Mouse (Mus musculus): Measurements from ENCODE around the gene Hist1h1t. TPM values are rescaled to one million over a fixed set of nuclear protein-coding genes. Genes with fewer than 3 reads are reported as not detected.
A peak's percentile ranks its signal among the peaks of the same experiment; 100 is the strongest.

Hist1h1t gene
- polyA plus RNA-seq, 1 experiment from 2014 or later = not detected

GRCm38 (mm10) chr13:23687907-23688306, 7.7 kb upstream of the Hist1h1t start:
- ATAC-seq = no peak
- H3K4me3 ChIP-seq (replicated peaks) = no peak overlapping the region
- H3K9ac ChIP-seq = no peak overlapping the region
- H3K36me3 ChIP-seq = no peaks in the 10 kb centered on the region
- peak overlapping the region; percentile 9; the same call in 1 of the 2 replicates for H3K4me2 ChIP-seq (replicated peaks)
- H3K9me3 ChIP-seq = no peaks in the 10 kb centered on the region
- 78% methylated on average over 7 of the region's 7 CpGs for WGBS
- H3K27me3 ChIP-seq (replicated peaks) = no peaks in the 10 kb centered on the region
- H3K27ac ChIP-seq = 0 out of 2 replicates have a peak overlapping the region, but pooled peaks have one; percentile 27
- H3K4me1 ChIP-seq (replicated peaks) = peaks cover 4% of the 10 kb centered on the region; the same call in 1 of the 2 replicates

GRCm38 (mm10) chr13:23688956-23689355, 6.7 kb upstream of the Hist1h1t start:
- Histone ChIP-seq H3K36me3 (no peaks in the 10 kb centered on the region), H3K27ac (no peak overlapping the region), H3K9ac (no peak overlapping the region), H3K4me3 (replicated peaks) (no peak overlapping the region), H3K4me2 (replicated peaks) (no peak overlapping the region), H3K27me3 (replicated peaks) (no peaks in the 10 kb centered on the region), H3K4me1 (replicated peaks) (0 out of 2 replicates have a peak, but pooled peaks cover 3% of the 10 kb centered on the region), H3K9me3 (no peaks in the 10 kb centered on the region)
- ATAC-seq = no peak
- 88% methylated on average over 2 of the region's 2 CpGs for WGBS

- no peaks in the 10 kb centered on the region for H3K27me3 ChIP-seq (replicated peaks)
- H3K4me2 ChIP-seq (replicated peaks) = no peak overlapping the region
- H3K4me1 ChIP-seq (replicated peaks) = 0 out of 2 replicates have a peak, but pooled peaks cover 3% of the 10 kb centered on the region
- H3K9ac ChIP-seq = no peak overlapping the region
- no peaks in the 10 kb centered on the region for H3K36me3 ChIP-seq
- WGBS = 71% methylated on average over 2 of the region's 2 CpGs
- H3K4me3 ChIP-seq (replicated peaks) = no peak overlapping the region
- no peak for ATAC-seq
- H3K27ac ChIP-seq = no peak overlapping the region
- no peaks in the 10 kb centered on the region for H3K9me3 ChIP-seq
Observed at GRCm38 (mm10) chr13:23689459-23689858, 6.2 kb upstream of the Hist1h1t start.

GRCm38 (mm10) chr13:23693856-23694440, 1.7 kb upstream of the Hist1h1t start:
- WGBS = 73% methylated on average over 6 of the region's 6 CpGs
- no peaks in the 10 kb centered on the region for H3K27me3 ChIP-seq (replicated peaks)
- no peaks in the 10 kb centered on the region for H3K36me3 ChIP-seq
- H3K9me3 ChIP-seq = no peaks in the 10 kb centered on the region
- no peak for ATAC-seq
- no peak overlapping the region for H3K27ac ChIP-seq
- H3K4me2 ChIP-seq (replicated peaks) = no peak overlapping the region
- no peak overlapping the region for H3K9ac ChIP-seq
- H3K4me3 ChIP-seq (replicated peaks) = no peak overlapping the region
- H3K4me1 ChIP-seq (replicated peaks) = 0 out of 2 replicates have a peak, but pooled peaks cover 8% of the 10 kb centered on the region

- WGBS = 93% methylated on average over 9 of the region's 9 CpGs
- H3K4me1 ChIP-seq (replicated peaks) = 0 out of 2 replicates have a peak, but pooled peaks cover 8% of the 10 kb centered on the region
- H3K4me2 ChIP-seq (replicated peaks) = no peak overlapping the region
- H3K9ac ChIP-seq = no peak overlapping the region
- H3K27ac ChIP-seq = no peak overlapping the region
- no peak overlapping the region for H3K4me3 ChIP-seq (replicated peaks)
- no peak for ATAC-seq
- no peaks in the 10 kb centered on the region for H3K9me3 ChIP-seq
- H3K36me3 ChIP-seq = no peaks in the 10 kb centered on the region
- H3K27me3 ChIP-seq (replicated peaks) = no peaks in the 10 kb centered on the region
Observed at GRCm38 (mm10) chr13:23694956-23695355, 658 bp upstream of the Hist1h1t start.

DNA sequence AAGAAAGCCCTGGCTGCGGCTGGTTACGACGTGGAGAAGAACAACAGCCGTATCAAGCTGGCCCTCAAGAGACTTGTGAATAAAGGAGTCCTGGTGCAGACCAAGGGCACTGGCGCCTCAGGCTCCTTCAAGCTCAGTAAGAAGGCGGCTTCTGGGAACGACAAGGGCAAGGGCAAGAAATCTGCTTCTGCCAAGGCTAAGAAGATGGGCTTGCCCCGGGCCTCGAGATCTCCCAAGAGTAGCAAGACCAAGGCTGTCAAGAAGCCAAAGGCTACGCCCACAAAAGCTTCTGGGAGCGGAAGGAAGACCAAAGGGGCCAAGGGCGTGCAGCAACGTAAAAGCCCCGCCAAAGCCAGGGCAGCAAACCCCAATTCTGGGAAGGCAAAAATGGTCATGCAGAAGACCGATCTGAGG, 454 bp downstream of the Hist1h1t start:
- no peaks in the 10 kb centered on the region for H3K9me3 ChIP-seq
- H3K36me3 ChIP-seq = no peaks in the 10 kb centered on the region
- H3K4me3 ChIP-seq (replicated peaks) = no peak overlapping the region
- 0 out of 2 replicates have a peak overlapping the region, but pooled peaks have one; percentile 32 for H3K27ac ChIP-seq
- H3K9ac ChIP-seq = no peak overlapping the region
- no peak overlapping the region for H3K4me2 ChIP-seq (replicated peaks)
- 59% methylated on average over 15 of the region's 15 CpGs for WGBS
- no peaks in the 10 kb centered on the region for H3K27me3 ChIP-seq (replicated peaks)
- peaks cover 9% of the 10 kb centered on the region for H3K4me1 ChIP-seq (replicated peaks)
- ATAC-seq = no peak

GRCm38 (mm10) chr13:23697491-23698299, 2.1 kb downstream of the Hist1h1t start:
- Histone ChIP-seq H3K4me2 (replicated peaks) (peak overlapping the region; percentile 67), H3K36me3 (no peaks in the 10 kb centered on the region), H3K4me3 (replicated peaks) (peak overlapping the region; percentile 44), H3K9me3 (no peaks in the 10 kb centered on the region), H3K4me1 (replicated peaks) (peaks cover 10% of the 10 kb centered on the region), H3K27ac (peak overlapping the region; percentile 88), H3K9ac (peak overlapping the region; percentile 60), H3K27me3 (replicated peaks) (no peaks in the 10 kb centered on the region)
- WGBS = under 1% methylated on average over 23 of the region's 32 CpGs
- ATAC-seq = peak; percentile 59

DNA sequence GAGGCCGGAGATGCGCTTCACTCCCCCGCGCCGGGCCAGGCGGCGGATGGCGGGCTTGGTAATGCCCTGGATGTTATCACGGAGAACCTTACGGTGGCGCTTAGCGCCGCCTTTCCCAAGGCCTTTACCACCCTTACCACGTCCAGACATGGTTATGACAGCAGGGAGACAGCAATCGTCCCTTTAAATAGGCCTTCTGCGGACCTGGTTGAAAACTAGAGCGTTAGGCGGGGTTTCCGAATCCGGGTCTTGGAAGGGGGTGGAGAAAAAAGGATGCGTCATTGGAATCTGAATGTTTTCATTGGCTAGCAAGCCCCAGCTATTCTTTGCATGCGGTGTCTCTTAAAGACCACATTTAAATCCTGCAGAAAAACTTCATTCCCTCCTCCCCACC, 2.7 kb downstream of the Hist1h1t start, which contains the start of gene Hist1h4c:
Gene Hist1h4c (minus strand): TSS at position 155 of the 394 bp plus-strand sequence.
- H3K27me3 ChIP-seq (replicated peaks) = no peaks in the 10 kb centered on the region
- H3K4me2 ChIP-seq (replicated peaks) = peak within 1 kb of the TSS; percentile 67
- no peaks in the 10 kb centered on the region for H3K9me3 ChIP-seq
- peak within 1 kb of the TSS; percentile 88 for H3K27ac ChIP-seq
- H3K4me3 ChIP-seq (replicated peaks) = peak within 1 kb of the TSS; percentile 44
- H3K4me1 ChIP-seq (replicated peaks) = peaks cover 10% of the 10 kb centered on the region
- H3K36me3 ChIP-seq = no peaks in the 10 kb centered on the region
- peak; percentile 97 for ATAC-seq
- WGBS = 0% methylated on average over 20 of the region's 22 CpGs
- H3K9ac ChIP-seq = peak within 1 kb of the TSS; percentile 60

- WGBS = 73% methylated on average over 6 of the region's 6 CpGs
- no peak for ATAC-seq
- no peak overlapping the region for H3K4me3 ChIP-seq (replicated peaks)
- H3K27me3 ChIP-seq (replicated peaks) = no peaks in the 10 kb centered on the region
- H3K27ac ChIP-seq = peak overlapping the region; percentile 75
- H3K36me3 ChIP-seq = no peaks in the 10 kb centered on the region
- H3K4me1 ChIP-seq (replicated peaks) = peaks cover 10% of the 10 kb centered on the region
- no peak overlapping the region for H3K9ac ChIP-seq
- peak overlapping the region; percentile 49 for H3K4me2 ChIP-seq (replicated peaks)
- H3K9me3 ChIP-seq = no peaks in the 10 kb centered on the region
Observed at GRCm38 (mm10) chr13:23698996-23699395, 3.4 kb downstream of the Hist1h1t start.

DNA sequence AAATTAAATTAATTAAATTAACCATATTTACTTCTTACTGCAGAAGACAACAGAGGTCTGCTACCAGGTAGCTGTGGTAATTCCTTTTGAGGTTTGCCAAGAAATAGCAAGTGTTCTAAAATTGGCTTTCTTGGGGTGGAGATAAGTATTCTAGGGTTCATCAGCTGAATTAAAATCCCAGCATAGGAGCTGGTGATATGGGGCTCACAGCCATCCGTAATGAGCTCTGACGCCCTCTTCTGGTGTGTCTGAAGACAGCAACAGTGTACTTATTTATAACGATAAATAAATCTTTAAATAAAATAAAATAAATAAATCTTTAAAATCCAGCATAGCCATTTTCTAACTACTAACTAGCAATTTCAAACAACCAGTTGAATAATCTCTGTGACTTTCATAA, 4.2 kb downstream of the Hist1h1t start:
- Histone ChIP-seq H3K27me3 (replicated peaks) (no peaks in the 10 kb centered on the region), H3K4me2 (replicated peaks) (no peak overlapping the region), H3K27ac (no peak overlapping the region), H3K9me3 (no peaks in the 10 kb centered on the region), H3K4me3 (replicated peaks) (no peak overlapping the region), H3K9ac (no peak overlapping the region), H3K36me3 (no peaks in the 10 kb centered on the region), H3K4me1 (replicated peaks) (peaks cover 10% of the 10 kb centered on the region)
- no peak for ATAC-seq
- 65% methylated on average over 3 of the region's 3 CpGs for WGBS

GRCm38 (mm10) chr13:23700786-23701520, 5.3 kb downstream of the Hist1h1t start:
- Histone ChIP-seq H3K9me3 (no peaks in the 10 kb centered on the region), H3K36me3 (no peaks in the 10 kb centered on the region), H3K27ac (no peak overlapping the region), H3K4me1 (replicated peaks) (peaks cover 8% of the 10 kb centered on the region), H3K9ac (peak overlapping the region; percentile 20; the same call in 1 of the 2 replicates), H3K27me3 (replicated peaks) (no peaks in the 10 kb centered on the region), H3K4me3 (replicated peaks) (no peak overlapping the region), H3K4me2 (replicated peaks) (no peak overlapping the region)
- ATAC-seq = peak; percentile 67
- WGBS = 25% methylated on average over 8 of the region's 8 CpGs

- ATAC-seq = no peak
Observed at GRCm38 (mm10) chr13:23702220-23702619, 6.6 kb downstream of the Hist1h1t start.

More at GRCm38 (mm10) chr13:23702220-23702619, 6.6 kb downstream of the Hist1h1t start:
- no peaks in the 10 kb centered on the region for H3K27me3 ChIP-seq (replicated peaks)
- no peak overlapping the region for H3K27ac ChIP-seq
- 74% methylated on average over 4 of the region's 4 CpGs for WGBS
- H3K36me3 ChIP-seq = no peaks in the 10 kb centered on the region
- H3K4me3 ChIP-seq (replicated peaks) = no peak overlapping the region
- H3K9ac ChIP-seq = no peak overlapping the region
- H3K4me1 ChIP-seq (replicated peaks) = peaks cover 5% of the 10 kb centered on the region
- no peaks in the 10 kb centered on the region for H3K9me3 ChIP-seq
- no peak overlapping the region for H3K4me2 ChIP-seq (replicated peaks)

Data from intestine, embryonic 15.5 days (tissue).